Mouse (Mus musculus) thymus, postnatal 36 days (tissue): ENCODE results near the gene Fbxl14.

Experiments
- DNase-seq, 2 experiments: peaks; one replicate each; pipeline ENCODE4 v3.0.0; 2022; ENCODE audit warnings: mixed read lengths in 2 of 2

Gene Fbxl14

DNA sequence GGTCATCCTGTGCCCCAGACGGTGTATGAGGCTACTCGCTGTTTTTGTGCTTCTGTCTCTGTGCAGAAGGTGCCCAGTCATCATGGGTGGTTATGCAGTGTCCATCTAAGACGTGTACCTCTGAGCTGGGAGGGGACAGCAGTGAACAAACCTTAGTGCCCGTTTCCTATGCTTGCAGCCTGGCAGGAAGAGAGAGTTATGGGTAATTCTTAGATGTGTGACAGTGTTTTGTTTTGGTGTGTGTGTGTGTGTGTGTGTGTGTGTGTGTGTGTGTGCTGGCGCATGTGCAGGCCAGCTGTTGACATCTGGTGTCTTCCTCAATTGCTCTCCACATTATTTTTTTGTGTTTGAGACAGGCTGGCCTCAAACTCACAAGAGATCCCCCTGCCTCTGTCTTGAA is 20.6 kb downstream of the Fbxl14 start:
- peak; percentile 47 to 53 for DNase-seq

DNA sequence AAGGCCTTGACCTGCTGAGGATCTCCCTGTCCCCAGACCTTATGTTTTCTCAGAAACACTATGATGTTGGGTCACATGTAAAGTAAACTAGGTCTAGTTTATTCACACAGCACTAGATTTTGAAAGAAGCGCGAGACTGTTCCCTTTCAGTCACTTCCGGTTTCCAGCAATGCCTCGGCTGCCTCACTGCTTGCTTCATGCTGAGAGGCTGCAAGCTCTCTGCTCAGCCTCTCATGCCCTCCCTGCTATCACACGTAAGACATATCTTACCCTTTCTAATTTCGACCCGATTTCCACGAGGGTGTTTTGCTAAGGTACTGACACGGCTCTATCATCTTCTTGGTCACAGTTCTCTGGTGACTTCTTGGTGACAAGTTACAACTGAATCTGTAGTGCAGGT is 22.6 kb downstream of the Fbxl14 start:
- DNase-seq = peak; percentile 63 to 72

DNA sequence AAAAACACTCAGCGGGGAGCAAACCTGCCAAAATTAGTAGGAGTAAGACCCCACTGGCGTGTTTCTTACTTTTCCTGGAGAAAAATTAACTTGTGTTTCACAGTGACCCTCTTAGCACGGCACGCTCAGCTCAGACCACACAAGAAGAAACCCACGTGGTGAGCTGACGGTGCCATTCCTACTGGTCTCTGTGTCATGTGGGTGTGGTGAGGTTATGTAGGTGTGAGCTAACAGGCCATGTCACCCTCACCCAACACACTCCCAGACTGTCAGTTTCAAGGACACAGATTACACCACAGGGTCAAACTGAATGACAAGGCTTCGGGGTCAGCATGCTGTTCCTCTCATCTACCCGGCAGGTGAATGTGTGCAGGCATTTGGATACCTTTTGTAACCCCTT is 25.3 kb downstream of the Fbxl14 start:
- no peak for DNase-seq

DNA sequence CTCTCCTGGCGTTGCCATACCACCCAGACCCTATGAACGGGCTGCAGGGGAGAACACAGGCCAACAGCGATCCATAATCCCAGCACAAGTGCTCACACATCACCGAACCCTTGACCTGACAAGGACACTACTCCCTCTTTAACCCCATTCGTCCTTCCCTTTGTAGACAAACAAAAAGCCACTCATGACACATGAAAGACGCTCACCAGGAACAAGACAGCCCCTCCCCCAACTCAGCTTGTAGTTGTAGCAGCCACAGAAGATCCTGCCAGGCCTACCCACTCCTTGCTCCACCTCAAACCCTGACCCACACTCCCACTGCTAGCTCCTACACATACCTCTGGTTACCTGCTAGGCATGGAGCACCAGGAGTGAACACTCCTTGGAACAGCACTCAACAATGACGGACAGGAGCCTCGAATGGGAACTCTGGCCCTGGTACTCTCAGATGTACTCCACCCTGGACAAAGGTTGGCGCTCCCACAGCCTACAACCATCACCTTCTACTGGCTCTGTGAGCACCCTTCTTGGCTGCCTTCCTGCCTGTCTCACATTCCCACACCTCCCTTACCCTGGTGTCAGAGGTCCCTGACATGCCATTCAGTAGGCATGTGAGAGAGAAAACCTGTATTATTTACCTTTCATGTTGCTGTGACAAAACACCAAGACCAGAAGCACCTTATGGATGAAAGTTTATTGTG is 26.2 kb downstream of the Fbxl14 start:
- DNase-seq = peak in 1 of 2 experiments; percentile 42

DNA sequence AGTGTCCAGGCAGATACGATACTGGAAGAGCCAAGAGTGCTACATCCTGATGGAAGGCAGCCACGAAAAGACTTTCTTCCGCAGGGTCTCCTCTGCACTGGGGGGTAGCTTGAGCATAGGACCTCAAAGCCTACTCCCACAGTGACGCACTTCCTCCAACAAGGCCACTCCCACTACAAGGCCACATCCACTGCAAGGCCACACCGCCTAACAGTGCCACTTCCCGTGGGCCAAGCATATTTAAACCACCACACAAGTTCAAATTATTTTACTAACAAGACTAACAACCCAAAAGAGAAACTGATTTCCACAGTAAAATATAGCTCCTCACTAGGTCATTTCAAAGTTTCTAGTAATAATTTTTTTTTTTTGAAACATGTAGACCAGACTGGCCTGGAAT is 28.8 kb downstream of the Fbxl14 start:
- peak in 1 of 2 experiments; percentile 42 for DNase-seq

DNA sequence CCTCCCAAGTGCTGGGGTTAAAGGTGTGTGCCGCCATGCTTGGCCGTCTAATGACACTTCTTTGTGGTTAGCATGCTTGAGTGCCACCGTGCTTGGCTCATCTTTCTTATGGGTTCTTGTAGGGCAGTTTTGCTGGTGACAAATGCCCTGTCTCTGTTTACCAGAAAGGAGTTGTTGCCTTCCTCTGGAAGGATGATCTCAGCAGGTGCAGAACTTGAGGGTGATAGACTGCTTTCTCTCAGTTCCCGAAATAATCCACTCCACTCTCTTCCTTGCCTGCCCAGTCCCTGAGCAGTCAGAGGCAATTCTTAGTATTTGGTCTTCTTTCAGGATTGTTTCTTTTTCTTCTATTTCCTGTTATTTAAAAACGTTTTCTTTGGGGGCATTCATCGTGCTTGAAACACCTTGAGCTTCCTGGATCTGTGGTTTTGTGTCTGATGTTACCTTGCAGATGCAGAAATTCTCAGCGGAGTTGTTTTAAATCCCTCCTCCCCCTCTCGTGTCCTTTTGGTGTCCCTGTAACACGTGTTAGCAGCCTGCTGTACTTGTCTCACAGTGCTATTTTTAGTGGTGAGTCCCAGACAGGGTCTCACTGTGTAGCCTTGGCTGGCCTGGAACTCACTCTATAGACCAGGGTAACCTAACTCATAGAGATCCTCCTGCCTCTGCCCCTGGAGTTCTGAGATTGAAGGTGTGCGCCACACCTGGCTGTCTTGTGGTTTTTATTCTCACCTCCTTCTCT is 29.3 kb downstream of the Fbxl14 start:
- peak; percentile 52 to 59 for DNase-seq

DNA sequence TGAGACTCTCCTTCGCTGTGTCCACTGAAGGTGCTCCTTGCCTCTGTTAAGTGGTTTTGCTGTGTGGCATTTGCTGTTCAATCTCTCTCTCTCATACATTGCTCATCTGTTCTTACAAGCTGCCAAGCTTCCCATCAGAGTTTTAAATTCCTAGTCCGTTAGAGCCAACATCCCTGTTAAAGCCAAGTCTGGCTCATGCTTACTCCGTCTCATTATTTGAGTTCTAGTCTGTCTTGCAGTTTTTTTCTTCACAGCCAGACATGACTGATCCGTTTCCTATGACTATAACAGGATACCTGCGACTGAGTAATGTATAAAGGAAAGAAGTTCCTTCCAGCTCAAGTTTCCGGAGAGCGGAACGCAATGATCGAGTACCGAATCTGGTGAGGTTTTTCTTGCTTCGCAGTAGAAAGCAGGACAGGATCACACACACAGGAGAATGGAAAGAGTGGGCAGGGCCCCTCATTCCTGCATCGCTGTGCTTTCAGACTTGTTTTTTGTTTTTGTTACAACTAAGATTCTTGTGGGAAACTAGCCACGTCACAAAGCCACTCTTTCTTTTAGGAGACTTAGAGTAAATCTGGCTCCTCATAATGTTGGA is 30.1 kb downstream of the Fbxl14 start:
- DNase-seq = no peak

DNA sequence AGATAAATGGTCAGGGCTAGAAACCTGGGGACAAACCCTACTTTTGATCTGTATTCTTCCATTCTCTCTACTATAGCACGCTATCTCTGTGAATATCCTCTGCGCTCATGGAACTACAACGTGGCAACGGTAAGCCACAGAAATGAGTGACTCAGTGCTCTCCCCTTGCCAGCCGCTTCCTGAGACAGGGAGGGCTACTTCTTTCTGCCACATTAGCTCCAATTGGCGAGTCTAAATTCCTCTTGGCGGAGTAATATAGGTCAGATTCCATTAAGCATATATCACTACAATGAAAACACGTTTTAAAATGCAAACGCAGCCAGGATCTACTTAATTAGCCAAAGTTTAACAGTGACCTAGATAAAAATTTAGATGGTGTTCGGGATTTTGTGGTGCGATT is 33.2 kb downstream of the Fbxl14 start:
- no peak for DNase-seq

DNA sequence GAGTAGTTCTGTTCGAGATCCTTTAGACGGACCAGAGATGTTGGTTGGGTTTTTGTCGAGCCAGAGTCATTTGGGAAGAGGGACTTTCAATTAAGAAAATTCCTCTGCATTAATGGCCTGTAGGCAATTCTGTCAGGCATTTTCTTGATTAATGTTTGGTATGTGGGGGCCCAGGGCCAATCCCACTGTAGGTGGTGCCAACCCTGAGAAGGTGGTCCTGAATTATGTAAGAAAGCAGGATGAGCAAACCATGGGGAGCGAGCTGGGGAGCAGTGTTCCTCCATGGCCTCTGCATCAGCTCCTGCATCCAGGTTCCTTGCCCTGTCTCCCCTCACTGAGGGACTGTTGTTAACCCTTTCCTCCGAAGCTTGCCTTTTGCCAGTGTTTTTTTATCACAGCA is 34.0 kb downstream of the Fbxl14 start:
- DNase-seq = no peak

DNA sequence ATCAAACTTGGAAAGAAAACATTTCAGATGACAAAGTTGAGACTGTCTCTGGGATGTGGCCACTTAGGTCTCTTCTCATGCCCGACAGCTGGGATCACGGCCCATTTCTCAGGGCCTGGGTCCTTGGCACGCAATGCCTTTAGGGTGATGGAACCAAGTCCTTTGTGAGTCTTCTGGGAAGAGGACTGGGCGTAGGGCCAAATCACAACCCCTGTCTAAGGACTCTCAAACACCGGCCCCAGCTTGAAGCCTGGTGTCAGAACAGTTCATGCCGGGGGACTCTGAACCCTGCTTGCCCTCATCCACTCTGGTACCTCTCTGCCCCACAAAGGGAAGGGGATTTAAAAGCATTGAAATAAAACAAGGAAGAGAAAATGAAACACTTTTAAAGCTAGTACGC is 34.6 kb downstream of the Fbxl14 start:
- no peak for DNase-seq

DNA sequence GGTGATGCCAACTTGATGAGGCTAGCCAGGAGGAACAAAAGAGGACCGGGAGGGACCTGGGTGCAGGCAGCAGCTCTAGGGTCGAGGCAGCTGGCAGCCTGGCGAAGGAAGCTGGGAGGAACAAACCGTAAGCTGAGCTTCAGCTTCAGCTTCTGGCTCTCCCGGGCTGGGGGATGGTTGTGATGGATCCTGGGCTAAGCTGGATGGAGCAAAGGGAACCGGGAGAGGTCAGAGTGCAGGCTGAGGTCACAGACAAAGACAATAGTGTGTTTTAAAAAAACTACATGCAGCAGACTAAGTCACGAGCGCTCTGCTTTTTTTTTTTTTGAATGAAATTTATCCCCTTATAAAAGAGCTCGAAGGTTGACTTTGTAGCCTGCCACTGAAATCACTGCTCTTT is 41.3 kb downstream of the Fbxl14 start:
- no peak for DNase-seq

DNA sequence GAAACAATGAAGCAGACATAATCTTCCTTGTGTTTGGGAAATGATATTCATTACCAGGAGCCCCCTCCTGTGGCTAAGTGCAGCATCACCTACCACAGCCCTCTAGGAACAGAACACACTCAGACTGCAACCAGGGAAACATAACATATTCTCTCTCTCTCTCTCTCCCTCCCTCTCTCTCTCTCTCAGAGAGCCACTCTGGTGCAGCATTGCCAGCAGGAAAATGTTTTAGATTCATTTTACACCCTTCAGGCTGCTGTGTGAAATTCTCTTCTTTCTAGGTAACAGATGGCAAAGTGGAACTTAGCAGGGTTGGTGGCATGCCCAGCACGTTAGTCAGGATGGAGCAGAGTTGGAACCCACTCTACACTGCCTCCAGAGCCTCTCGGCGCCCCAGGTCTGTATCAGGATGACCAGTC is 42.0 kb downstream of the Fbxl14 start:
- DNase-seq = peak in 1 of 2 experiments; percentile 29

DNA sequence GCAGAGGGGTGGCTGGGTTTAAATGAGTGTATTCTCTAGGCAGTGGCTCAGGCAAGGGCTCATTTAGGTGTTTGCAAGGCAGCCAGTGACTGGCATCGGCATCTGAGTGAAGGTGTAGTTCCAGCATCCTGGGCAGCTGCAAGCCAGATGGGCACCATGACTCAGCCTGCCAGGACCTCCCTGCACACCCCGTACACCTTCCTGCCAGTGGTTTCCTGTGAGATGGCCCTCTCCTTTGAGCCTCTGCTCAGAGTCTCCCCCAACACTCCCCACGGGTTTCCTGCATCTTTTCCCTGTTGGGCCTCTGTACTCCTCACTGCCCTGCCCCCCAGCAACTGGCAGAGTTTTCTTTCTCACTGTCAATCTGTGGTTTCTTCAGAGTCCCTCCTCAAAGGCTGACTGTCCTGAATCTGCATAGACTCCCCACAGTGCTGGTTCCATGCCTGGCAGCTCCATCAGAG is 42.5 kb downstream of the Fbxl14 start:
- DNase-seq = peak; percentile 42 to 67

DNA sequence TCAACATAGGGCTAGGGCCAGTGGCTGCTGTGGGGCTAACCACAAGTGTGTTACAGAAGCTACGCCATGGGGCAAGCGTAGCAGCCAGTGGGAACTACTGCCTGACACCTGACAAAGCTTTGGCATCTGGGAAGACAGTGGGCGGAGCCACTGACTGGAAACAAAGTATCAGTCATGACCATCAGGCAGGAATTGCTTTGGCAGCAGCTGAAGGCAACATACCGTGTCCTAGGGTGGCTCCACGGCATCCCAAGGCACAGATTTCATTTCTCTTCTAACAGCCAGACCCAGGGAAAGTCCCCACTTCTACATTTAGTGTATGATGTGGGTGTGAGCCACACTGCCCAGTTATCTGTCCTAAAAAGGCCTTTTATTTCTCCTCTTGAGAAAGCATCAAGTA is 47.0 kb downstream of the Fbxl14 start:
- DNase-seq = no peak

DNA sequence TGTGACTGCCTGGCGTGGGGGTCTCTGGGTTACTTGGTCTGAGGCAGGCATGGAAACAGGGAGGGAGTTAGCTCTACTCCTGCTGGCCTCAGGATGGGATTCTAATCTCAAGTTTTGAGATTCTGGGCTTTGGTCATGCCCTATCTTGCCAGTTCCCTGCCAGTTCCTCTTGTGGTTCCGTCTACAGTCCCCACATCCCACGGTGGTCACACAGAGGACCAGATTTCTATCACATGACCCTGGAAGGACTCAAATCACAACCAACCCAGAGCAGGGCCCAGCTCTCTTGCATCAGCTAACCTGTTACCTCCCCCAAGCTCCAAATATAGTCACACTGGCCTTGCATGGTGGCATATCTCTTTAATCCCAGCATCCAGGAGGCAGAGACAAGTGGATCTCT is 50.2 kb downstream of the Fbxl14 start:
- no peak for DNase-seq
